Mouse (Mus musculus) myocyte (in vitro differentiated cells): ENCODE data around the gene Fcgr4.

Source experiments
- CEBPB ChIP-seq: IDR thresholded peaks from 2 replicates; pipeline ENCODE4 v1.6.1; 2011; ENCODE audit warnings: mild to moderate bottlenecking, moderate library complexity; ENCODE audit not compliant: poor library complexity, insufficient read depth, severe bottlenecking
- E2F4 ChIP-seq: IDR thresholded peaks from one replicate; pipeline ENCODE4 v1.6.1; 2011; ENCODE audit warnings: mild to moderate bottlenecking, control low read depth, moderate library complexity; ENCODE audit not compliant: insufficient read depth
- MAX ChIP-seq: IDR thresholded peaks from one replicate; pipeline ENCODE4 v1.6.1; 2011; ENCODE audit warnings: low read depth, mild to moderate bottlenecking, control low read depth
- MYOD1 ChIP-seq, 3 experiments: IDR thresholded peaks; one replicate each; pipeline ENCODE4 v1.6.1; 2011; ENCODE audit warnings: control low read depth in 2 of 3, low read depth in 2 of 3, mild to moderate bottlenecking in 2 of 3, moderate library complexity in 1 of 3; ENCODE audit not compliant: insufficient read length in 2 of 3, control insufficient read depth in 1 of 3
- MYOG ChIP-seq, 3 experiments: IDR thresholded peaks; one replicate each; pipeline ENCODE4 v1.6.1; 2011; ENCODE audit warnings: control low read depth in 2 of 3, low read depth in 2 of 3, mild to moderate bottlenecking in 2 of 3; ENCODE audit not compliant: insufficient read length in 2 of 3, control insufficient read depth in 1 of 3, insufficient read depth in 1 of 3
- POLR2A ChIP-seq: IDR thresholded peaks from one replicate; pipeline ENCODE4 v1.6.1; 2011; ENCODE audit warnings: low read depth, mild to moderate bottlenecking, control low read depth, moderate library complexity; ENCODE audit not compliant: insufficient read length
- POLR2AphosphoS2 ChIP-seq: IDR thresholded peaks from one replicate; pipeline ENCODE4 v1.6.1; 2011; ENCODE audit warnings: low read depth, control low read depth; ENCODE audit not compliant: insufficient read length
- SRF ChIP-seq: IDR thresholded peaks from one replicate; pipeline ENCODE4 v1.6.1; 2011; ENCODE audit warnings: low read depth; ENCODE audit not compliant: control insufficient read depth, insufficient read length
- TCF12 ChIP-seq: IDR thresholded peaks from one replicate; pipeline ENCODE4 v1.6.1; 2011; ENCODE audit warnings: mild to moderate bottlenecking, control low read depth; ENCODE audit not compliant: poor library complexity, insufficient read depth, severe bottlenecking
- TCF3 ChIP-seq: IDR thresholded peaks from one replicate; pipeline ENCODE4 v1.6.1; 2011; ENCODE audit warnings: low read depth, control low read depth; ENCODE audit not compliant: insufficient read length
- USF1 ChIP-seq: IDR thresholded peaks from one replicate; pipeline ENCODE4 v1.6.1; 2011; ENCODE audit warnings: low read depth, mild to moderate bottlenecking, control low read depth, moderate library complexity

DNA sequence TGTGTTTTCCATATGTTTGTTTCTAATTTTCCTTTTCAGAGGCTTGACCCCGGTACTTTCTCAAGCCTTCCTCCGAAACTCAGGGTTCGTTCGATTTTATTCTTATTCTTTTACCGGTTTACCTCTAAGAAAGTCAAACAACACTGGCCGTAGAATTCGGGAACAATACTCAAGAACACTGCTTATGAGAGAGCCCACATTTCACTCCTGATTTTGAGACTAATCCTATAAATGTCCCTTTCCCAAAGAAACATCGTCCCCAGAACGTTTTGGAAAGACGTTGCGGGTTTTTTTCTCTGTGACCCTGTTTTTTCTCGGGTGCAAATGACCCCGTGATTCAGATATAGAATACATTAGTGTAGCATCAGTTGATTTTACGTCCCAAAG lies 26.4 kb downstream of the Fcgr4 start:
- TF ChIP-seq POLR2A (no peak), MAX (no peak), USF1 (no peak), CEBPB (no peak), MYOG (IDR thresholded peaks at IDR 0.05; ENCODE audit: control insufficient read depth in 1 of 3, insufficient read depth in 1 of 3, insufficient read length in 2 of 3, low read depth in 2 of 3) (no peak), TCF3 (no peak), POLR2AphosphoS2 (no peak), E2F4 (no peak), TCF12 (no peak), MYOD1 (IDR thresholded peaks at IDR 0.05; ENCODE audit: control insufficient read depth in 1 of 3, insufficient read length in 2 of 3, low read depth in 2 of 3) (no peak), SRF (no peak)
